Mouse (Mus musculus): ENCODE measurements around the gene Pdia5.

Pdia5 gene

DNA sequence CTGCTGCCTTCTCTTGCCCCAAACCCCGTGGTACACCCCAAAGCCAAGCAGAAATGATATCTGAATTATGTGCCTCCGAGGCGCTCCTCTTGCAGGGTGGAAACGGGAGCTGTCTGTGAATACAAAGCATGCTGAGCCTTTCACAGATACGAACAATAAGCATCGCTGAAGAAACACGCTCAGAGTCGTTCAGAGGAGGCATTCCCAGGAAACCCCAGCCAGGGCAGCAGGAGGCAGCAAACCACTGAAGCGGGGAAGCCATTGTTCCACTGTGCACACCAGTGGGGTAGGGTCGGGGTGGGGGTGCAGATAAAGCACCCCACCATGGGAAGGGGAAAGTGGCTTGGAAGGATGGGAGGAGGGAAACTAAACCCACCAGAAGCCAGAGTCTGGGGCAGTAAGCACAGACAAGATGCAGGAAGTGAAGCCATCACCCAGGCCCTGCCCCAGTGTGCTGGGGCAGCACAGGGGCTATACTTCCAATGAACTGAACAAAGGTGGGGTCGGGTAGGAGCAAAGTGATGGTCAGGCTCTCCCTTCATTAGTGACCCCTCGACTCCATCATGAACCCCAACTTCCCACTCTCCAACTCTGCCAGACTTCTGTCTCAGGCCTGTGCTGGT is 25.9 kb downstream of the Pdia5 start:
- CTCF ChIA-PET, result interaction anchor here in 1 of 4 experiments (1.2 kb wide), 1 partner anchor 10 kb away, joined by 4 read pairs; no protein-coding TSS in a partner anchor
- POLR2A ChIA-PET, result interaction anchor here in 1 of 4 experiments (1.0 kb wide), 1 partner anchor 8 kb away, joined by 4 read pairs; no protein-coding TSS in a partner anchor

DNA sequence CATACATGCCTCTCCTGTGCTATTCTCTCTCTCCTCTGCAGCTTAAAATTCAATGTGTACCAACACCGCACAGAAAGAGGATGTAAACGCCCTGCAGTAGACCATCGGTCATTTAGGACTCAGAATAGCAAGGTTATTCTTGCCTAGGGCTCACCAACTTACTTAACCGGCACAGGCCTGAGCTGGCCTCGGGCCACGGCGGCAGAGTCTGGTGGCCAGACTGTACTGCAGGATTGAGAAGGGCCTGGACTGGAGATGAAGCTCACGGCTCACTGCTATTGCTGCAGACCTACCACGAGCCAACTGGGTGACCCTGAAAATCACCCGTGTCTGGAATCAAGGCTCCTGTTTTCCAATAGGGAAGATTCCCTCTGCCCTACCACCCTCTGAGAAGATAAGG is 27.0 kb downstream of the Pdia5 start:
- POLR2A ChIA-PET, result interaction anchor here in 1 of 4 experiments (0.5 kb wide), 1 partner anchor 230 kb away, joined by 3 read pairs; no protein-coding TSS in a partner anchor
- CTCF ChIA-PET, result interaction anchor here in 2 of 4 experiments (0.5 to 1.1 kb wide), 3 partner anchors 15 to 1269 kb away, joined by 3 to 20 read pairs (median 3); no protein-coding TSS in a partner anchor

DNA sequence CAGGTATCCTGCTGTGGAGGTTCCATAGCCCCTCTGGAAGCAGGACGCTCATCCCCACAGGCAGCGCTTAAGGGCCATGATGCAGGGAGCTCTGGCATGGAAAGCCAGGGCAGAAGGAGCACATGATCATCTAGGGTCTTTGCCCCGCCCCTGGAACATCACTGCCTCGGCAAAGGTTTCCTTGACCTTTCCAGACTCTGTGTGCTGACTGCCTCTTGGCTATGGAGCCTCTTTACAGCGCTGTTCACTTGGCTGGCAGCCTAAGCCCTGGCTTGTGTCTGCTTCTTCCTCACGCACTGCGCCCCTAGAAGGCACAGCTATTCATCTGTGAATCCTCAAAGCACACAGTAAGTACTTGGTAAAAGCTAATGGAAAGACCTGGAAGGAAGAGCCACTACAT is 27.7 kb downstream of the Pdia5 start:
- ChIA-PET CTCF (interaction anchor here in 1 of 4 experiments (1.0 kb wide), 1 partner anchor 77 kb away, joined by 4 read pairs; no protein-coding TSS in a partner anchor), POLR2A (interaction anchor here in 1 of 4 experiments (0.6 kb wide), 1 partner anchor 22 kb away, joined by 3 read pairs; no protein-coding TSS in a partner anchor)

DNA sequence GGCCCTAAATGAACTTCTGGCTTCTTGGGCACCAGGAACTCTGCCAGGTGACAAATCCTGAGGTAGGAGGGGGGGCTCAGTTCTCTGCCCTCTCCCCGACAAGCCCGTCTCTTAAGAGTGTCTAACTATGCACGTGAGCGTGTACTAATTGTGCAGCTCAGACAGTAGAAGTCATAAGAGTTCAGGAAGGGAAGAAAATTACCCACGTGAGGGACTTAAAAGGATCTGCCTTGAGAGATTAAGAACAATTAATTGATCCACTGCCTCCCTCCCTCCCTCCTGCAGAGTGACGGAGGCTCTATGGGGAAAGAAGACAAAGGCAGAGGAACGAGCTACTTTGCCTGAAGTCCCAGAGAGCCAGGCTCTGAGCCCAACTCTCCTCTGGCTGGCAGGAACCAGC is 31.1 kb downstream of the Pdia5 start:
- ChIA-PET CTCF (interaction anchor here in 1 of 4 experiments (0.5 kb wide), 1 partner anchor 366 kb away, joined by 3 read pairs; no protein-coding TSS in a partner anchor), POLR2A (interaction anchor here in 1 of 4 experiments (0.6 kb wide), 1 partner anchor 152 kb away, joined by 5 read pairs; no protein-coding TSS in a partner anchor)

DNA sequence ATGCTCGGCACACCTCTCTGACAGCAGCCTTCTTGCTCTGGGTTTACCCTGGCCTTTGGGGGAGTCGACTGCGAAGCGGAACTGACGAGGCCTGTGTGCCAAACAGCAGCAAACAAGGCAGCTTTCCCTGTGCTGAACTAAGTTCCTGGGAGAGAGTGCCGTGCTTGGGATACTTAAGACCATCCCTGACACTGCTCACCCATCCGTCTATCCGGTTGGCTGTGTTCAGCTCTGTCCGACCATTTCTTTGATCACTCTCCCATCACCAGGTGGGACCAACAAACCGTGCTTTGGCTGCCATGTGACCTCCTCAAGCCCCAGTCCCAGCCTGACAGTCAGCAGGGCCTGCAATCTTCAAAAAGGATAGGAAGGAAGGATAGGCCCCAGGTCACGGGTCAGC is 32.4 kb downstream of the Pdia5 start:
- ChIA-PET POLR2A (interaction anchor here in 1 of 4 experiments (0.8 kb wide), 1 partner anchor 329 kb away, joined by 3 read pairs; no protein-coding TSS in a partner anchor), CTCF (no interaction called here)

DNA sequence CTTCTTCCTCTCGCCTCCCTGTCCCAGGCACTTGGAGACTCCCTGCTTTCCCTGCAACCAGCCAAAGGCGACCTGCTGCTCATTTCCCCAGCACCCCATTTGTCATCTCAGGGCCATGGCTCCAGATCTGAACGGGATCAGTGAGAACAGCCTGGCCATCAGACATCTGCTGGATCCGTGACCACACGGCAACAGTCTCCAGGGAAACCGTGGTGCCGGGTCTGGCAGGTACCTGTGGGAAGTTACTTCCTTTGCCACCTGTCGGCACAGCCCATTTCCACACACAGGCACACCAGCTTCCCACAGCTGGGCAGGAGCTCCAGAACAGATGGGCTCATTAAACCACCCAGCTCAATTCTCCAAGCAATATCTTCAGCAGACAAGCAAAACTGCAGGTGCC is 33.2 kb downstream of the Pdia5 start:
- CTCF ChIA-PET, result no interaction called here
- POLR2A ChIA-PET, result no interaction called here

DNA sequence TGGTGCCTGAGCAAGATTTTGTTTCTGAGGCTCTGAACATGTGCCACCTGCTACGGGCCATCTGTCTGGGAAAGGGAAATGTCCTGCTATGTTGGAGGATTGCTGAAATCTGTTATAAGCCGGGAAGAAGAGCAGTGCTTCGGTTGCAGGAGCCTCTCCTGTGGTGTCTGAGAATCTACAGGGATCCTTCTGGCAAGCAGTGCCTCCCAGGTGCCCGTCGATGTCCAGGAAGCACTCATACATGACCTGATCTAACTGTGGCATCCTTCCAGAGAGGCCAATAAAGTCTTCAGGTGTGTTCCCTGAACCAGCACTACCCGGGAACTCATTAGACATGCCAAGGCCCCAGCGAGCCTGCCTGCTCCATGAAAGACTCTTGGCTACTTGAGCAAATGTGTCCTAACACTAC is 33.7 kb downstream of the Pdia5 start:
- ChIA-PET CTCF (no interaction called here), POLR2A (interaction anchor here in 1 of 4 experiments (1.7 kb wide), 1 partner anchor 23 kb away, joined by 5 read pairs; no protein-coding TSS in a partner anchor)

DNA sequence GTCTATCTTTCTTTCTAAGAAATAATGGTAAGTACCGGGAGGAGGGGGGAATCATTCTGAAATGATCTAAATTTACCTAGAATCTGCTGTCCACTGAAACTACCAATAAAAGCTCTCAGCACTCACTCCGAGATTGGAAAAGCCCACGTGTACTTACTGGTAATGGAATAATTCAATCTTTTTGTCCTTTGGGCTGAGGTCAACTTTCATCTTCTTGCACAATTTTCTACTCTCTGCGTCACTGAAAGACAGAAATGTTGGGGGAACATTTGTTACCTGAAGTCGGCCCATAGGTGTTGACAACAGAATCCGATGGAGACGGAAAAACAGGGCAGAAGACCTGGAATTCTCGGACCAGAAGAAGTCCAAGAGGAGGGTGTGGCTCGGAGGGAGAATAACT is 34.4 kb downstream of the Pdia5 start:
- POLR2A ChIA-PET, result interaction anchor here in 1 of 4 experiments (1.7 kb wide), 1 partner anchor 23 kb away, joined by 5 read pairs; no protein-coding TSS in a partner anchor
- CTCF ChIA-PET, result no interaction called here

DNA sequence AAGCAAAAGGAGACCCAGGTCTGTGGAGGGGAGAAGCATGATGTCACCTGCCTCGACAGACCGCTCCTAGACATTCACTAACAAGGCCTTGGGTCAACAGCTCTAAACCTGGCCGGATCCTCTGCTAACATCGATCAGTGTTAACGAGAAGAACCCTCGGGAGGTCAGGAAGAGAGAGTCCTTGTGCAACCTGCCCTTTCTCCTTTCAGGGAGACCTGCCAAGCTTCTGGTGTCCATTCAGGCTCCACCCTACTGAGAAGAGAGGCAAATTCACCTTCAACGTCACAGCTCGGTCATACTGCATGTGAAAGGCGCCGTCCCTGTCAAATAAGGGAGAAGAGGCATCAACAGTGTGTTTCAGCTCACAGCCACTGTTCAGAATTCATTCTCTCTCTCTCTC is 34.9 kb downstream of the Pdia5 start:
- POLR2A ChIA-PET, result interaction anchor here in 2 of 4 experiments (0.6 to 1.7 kb wide), 2 partner anchors 22 to 260 kb away, joined by 3 to 5 read pairs; no protein-coding TSS in a partner anchor
- CTCF ChIA-PET, result interaction anchor here in 1 of 4 experiments (1.2 kb wide), 1 partner anchor 10 kb away, joined by 4 read pairs; no protein-coding TSS in a partner anchor

DNA sequence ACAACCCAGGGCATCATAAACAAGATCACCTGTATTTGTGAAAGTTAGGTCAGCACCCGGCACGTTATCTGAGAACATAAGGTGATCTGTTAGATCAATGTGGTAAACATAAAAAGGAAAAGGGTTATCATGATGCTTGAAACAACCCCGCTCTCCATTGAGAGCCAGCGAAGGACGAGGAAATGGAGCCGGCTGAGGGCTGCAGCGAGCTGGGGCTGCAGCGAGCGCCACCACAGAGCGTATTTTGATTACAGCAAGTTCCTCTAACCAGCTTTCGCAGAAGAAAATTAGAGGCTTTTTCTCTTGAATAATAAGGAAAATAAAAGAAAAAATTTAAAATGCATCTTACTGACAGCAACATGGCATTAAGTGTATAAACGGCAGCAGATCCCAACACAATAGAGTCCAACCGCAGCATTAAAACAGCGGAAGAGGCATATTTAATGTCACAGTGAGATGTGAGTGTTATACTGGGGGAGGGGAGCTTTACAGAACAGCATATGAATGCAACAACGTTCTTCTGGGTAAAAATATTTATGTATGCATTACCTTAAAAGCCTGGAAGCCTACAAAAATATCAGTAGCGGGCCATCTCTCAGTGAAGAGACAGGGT is 40.5 kb downstream of the Pdia5 start:
- ChIA-PET POLR2A (interaction anchor here in 2 of 4 experiments (0.7 to 1.8 kb wide), 3 partner anchors 9 to 248 kb away, joined by 3 to 4 read pairs (median 4); no protein-coding TSS in a partner anchor), CTCF (interaction anchor here in 1 of 4 experiments (0.8 to 1.2 kb wide), 2 partner anchors 28 to 178 kb away, joined by 3 to 4 read pairs; no protein-coding TSS in a partner anchor)

DNA sequence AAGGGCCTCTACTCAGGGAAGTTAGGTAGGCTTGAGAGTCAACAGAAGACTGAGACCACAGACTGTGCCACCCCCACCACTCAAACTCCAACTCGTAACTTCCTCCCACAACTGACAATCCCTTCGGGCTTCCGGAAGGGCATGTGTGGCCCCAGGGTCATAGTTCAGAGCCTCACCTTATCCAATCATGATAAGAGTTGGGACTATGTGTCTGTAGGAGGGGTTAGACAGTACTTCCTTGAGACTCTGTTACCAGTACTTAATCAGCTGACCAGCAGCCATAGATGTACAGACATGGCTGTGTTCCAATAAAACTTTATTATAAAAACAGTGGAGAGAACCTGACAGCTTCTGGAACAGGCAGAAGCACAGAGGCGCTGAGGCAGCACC is 48.7 kb downstream of the Pdia5 start:
- ChIA-PET CTCF (interaction anchor here in 1 of 4 experiments (1.2 kb wide), 1 partner anchor 19 kb away, joined by 3 read pairs; no protein-coding TSS in a partner anchor), POLR2A (interaction anchor here in 2 of 4 experiments (1.2 kb wide), 2 partner anchors 8 to 20 kb away, joined by 4 read pairs; no protein-coding TSS in a partner anchor)

DNA sequence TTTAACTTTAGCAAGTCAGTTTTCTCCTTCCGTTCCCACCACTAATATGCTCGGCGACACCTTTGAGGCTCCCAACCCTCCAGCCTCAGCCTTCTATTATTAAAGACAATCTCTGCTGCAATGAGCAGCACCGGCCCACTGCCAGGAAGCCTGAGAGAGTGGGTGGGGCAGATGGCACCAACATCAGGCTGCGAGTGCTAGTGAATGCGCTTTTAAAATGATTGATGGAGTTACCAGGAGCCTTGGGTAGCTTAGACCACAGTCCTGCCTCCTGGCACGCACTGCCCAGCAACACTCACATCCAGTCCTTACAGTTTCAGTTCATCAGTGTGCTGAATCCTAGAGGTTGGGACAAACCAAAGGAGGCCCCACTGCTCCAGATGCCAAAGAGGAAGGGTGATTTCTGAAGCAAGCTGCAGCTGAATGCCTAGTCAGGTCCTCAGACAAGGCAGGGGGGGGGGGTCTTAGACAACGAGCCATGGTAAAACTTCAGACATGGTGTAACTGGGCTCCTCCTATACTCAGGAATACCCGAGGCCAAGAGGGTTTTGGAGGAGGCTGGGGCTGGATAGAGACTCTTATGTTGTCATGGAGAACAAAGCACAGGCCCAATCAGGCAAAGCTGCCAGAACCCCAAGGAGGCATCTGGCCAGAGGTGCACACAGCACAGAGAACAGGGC is 49.2 kb downstream of the Pdia5 start:
- POLR2A ChIA-PET, result interaction anchor here in 3 of 4 experiments (0.5 to 1.4 kb wide), 7 partner anchors 9 to 225 kb away, joined by 3 to 6 read pairs (median 3); no protein-coding TSS in a partner anchor
- CTCF ChIA-PET, result interaction anchor here (0.6 to 1.2 kb wide), 5 partner anchors 18 to 301 kb away, joined by 3 to 5 read pairs (median 4); no protein-coding TSS in a partner anchor

DNA sequence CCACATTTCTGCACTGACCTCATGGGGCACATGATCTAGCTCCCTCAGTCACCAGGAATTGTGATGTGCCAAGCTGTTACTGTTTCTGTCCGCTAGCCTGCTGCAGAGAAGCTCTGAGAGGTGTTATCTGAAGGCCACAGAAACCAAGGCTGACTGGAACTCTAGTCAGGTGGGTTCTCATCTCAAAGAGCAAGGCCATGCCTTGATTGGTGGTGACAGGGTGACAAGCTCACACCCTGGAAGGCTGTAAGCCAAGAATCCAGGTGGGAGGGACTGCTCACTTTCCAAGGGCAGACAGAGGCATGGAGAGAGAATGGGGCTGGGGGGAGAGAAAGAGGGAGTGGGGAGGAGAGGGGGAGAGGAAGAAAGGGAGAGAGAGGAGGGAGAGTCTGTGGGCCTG is 51.6 kb downstream of the Pdia5 start:
- CTCF ChIA-PET, result interaction anchor here in 1 of 4 experiments (0.7 kb wide), 1 partner anchor 18 kb away, joined by 3 read pairs; no protein-coding TSS in a partner anchor

DNA sequence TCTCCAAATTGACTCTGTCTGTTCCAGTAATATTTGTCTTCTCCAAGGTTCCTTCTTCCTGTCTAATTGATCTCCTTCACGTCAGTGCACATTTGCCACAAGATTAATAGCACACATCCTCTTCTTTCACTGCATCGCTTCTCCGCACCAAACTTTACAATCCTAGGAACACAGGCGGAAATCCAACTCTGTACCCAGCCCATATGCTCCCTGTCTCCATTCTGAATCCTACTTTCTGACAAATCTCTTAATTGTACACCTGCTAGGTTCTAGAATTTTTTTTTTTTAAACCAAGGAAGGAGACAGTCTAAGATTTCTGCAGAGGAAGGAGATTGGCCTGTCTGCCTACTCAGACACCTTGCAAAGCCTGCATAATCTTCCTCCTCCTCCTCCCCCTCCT is 59.1 kb downstream of the Pdia5 start:
- ChIA-PET CTCF (no interaction called here), POLR2A (interaction anchor here in 2 of 4 experiments (1.1 to 1.5 kb wide), 2 partner anchors 9 to 53 kb away, joined by 3 read pairs; no protein-coding TSS in a partner anchor)

More for the DNA sequence above, 51.6 kb downstream of the Pdia5 start:
- POLR2A ChIA-PET, result interaction anchor here in 2 of 4 experiments (1.2 to 1.3 kb wide), 2 partner anchors 8 to 10 kb away, joined by 3 to 4 read pairs; no protein-coding TSS in a partner anchor

DNA sequence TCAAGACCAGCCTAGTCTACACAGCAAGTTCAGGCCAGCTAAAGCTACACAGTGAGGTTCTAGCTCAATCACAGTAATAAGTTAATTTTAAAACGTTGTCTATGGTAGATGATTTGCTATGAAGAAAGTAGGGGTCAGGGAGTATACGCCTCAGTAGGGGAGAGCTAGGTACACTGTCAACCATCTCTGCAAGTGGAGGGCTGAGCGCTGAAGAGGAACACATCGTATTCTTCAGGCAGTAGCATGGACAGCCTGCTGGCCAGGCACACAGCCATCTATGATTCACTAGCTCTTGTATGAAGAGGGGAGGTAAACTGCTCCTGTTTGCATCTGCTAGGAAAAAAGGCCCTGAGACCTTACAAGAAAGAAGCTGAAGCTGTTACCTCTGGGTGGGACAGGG is 65.7 kb downstream of the Pdia5 start:
- POLR2A ChIA-PET, result no interaction called here
- CTCF ChIA-PET, result no interaction called here

DNA sequence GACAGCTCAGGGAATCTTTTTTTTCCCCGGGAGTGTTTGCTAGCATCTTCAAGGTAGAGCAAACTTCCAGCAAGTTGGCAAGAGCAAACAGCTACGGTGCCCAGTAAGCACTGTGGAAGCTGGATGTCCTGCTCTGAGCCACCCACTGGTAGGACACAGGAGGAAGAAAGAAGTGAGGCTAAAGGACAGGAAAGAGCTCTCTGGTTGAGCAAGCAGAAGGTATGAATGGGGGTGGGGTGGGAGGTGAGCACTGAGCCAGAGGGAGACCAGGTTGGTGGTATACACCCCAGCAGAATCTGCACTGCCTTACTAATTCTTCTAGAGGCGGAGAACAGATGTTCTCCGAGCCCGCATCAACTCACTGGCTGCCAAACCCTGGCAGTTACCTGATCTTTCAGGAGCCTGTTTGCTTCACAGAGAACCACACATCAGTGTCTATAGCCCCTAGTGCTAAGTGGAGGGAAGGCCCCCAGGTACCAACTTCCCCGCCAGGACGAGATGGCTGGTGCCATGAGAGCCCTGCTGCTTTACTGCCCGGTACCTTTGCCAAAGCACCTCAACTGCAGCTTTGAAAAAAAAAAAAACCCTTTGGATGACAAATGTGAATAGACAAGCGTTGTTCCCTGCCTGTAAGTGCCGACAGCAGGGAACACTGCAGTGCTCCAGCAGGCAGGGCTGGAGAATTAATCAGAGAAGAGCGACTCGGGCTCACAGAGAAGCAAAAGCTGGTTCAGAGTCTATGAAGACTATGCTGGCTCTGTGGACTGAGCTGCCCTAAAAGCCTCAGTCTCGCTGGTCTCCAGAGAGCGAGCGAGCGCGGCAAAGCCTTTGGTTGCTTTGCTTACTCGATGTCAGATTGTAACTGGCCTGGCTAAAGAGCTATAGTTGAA is 67.2 kb downstream of the Pdia5 start:
- POLR2A ChIA-PET, result interaction anchor here in 2 of 4 experiments (0.7 to 1.2 kb wide), 3 partner anchors 10 to 60 kb away, joined by 3 read pairs; partner anchors contain the start of gene Sec22a (in 1 of the 2)
- CTCF ChIA-PET, result interaction anchor here in 3 of 4 experiments (0.6 to 1.8 kb wide), 10 partner anchors 11 to 293 kb away, joined by 3 to 12 read pairs (median 3); partner anchors contain the start of genes Sec22a (in 1 of the 3) and Sema5b (in 1 of the 3)

DNA sequence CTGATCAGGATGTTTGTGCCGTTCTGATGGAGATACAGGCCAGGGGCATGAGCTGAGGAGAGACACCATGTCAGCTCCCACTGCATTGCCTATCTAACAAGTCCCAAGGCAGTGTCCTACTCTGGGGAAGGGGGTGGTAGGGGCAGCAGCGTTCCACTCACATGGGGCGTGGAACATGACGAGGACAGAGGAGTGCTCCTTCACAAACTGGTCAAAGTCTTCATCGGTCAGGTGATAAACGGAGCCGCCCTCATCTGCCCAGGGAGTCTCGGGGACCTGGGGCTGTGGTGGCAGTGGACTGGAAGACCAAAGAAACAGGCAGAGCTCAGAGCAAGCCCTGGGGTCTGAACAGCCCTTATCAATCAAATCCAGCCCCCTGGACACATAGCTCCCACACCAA is 68.0 kb downstream of the Pdia5 start:
- ChIA-PET POLR2A (interaction anchor here in 3 of 4 experiments (0.6 to 1.4 kb wide), 6 partner anchors 8 to 165 kb away, joined by 3 to 4 read pairs (median 3); partner anchors contain the start of gene Sec22a (in 1 of the 3)), CTCF (interaction anchor here (0.6 to 1.8 kb wide), 15 partner anchors 10 to 731 kb away, joined by 3 to 12 read pairs (median 4); partner anchors contain the start of genes Sec22a (in 1 of the 4) and Sema5b (in 1 of the 4))

Data from embryonic stem cell, embryonic (primary cell).